Mouse (Mus musculus): Measurements from ENCODE around the gene Sowaha.
"Not testable (repeated sequence)": the region's sequence is repeated elsewhere in the genome, so short reads cannot be mapped to it uniquely, and the experiment has no call there.

The Sowaha gene

GRCm38 (mm10) chr11:53436338-53436737 is 43.7 kb downstream of the Sowaha start:
- no peak for DNase-seq (ENCODE audit: low spot score)

- no peak for DNase-seq (ENCODE audit: low spot score)
These were observed 44.6 kb downstream of the Sowaha start for GRCm38 (mm10) chr11:53435504-53435903.

- no peak for DNase-seq (ENCODE audit: low spot score)
These were observed 47.0 kb downstream of the Sowaha start for GRCm38 (mm10) chr11:53433057-53433456.

GRCm38 (mm10) chr11:53431347-53432056 is 48.6 kb downstream of the Sowaha start:
- DNase-seq (ENCODE audit: low spot score) = peak; percentile 39

- DNase-seq (ENCODE audit: low spot score) = peak; percentile 99
These were observed 49.3 kb downstream of the Sowaha start, which contains the start of the genes Uqcrq and Gdf9 for GRCm38 (mm10) chr11:53430670-53431346. Uqcrq (minus strand) TSS chr11:53430831. Gdf9 (plus strand) TSS chr11:53431023.

- no peak for DNase-seq (ENCODE audit: low spot score)
These were observed 49.8 kb downstream of the Sowaha start for GRCm38 (mm10) chr11:53430300-53430669.

GRCm38 (mm10) chr11:53429182-53429581 is 50.9 kb downstream of the Sowaha start:
- no peak for DNase-seq (ENCODE audit: low spot score)

- DNase-seq (ENCODE audit: low spot score) = no peak
These were observed 51.4 kb downstream of the Sowaha start for GRCm38 (mm10) chr11:53428716-53429057.

- DNase-seq (ENCODE audit: low spot score) = no peak
These were observed 51.9 kb downstream of the Sowaha start for GRCm38 (mm10) chr11:53427993-53428715.

- DNase-seq (ENCODE audit: low spot score) = not testable (repeated sequence)
These were observed 53.2 kb downstream of the Sowaha start for GRCm38 (mm10) chr11:53426914-53427313.

Measured in adipocyte (in vitro differentiated cells).